Mouse (Mus musculus) lung, postnatal 0 days (tissue): ENCODE data around the gene Atxn7l2.

Experiments
- CTCF ChIP-seq: IDR thresholded peaks from 2 replicates; pipeline ENCODE4 v1.5.1; 2016; ENCODE audit warnings: antibody characterized with exemption, mild to moderate bottlenecking
- EP300 ChIP-seq: IDR thresholded peaks from 2 replicates; pipeline ENCODE4 v1.6.1; 2016; ENCODE audit warnings: antibody characterized with exemption, mild to moderate bottlenecking, control low read depth

DNA sequence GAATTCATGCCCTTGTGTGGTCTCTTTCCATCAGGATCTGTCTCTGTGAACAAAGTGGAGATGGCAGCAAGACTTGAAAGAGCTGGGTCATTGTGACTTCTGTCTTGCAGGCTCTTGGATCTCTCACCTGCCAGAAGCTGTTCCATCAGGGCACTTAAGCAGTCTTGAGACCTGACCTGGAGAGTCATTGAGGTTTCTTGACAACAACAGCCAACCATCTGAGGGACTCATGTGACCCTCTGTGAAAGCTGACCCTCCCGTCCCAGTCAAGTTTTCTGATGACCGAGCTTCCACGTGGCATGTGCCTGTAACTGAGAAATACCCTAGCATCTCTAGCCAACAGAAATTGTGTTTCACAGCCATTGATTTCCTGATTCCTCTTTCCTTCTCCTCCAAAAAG is 26.0 kb downstream of the Atxn7l2 start:
- TF ChIP-seq CTCF (no peak), EP300 (peak; percentile 75)
